Mouse (Mus musculus) bone marrow, adult 2 months (tissue): ENCODE data around the gene Tma7.

Experiments
- CTCF ChIP-seq: fragments of 200-500 bp; IDR thresholded peaks from 2 replicates; pipeline ENCODE4 v1.5.1; 2011; ENCODE audit warnings: low read length, control low read depth; ENCODE audit not compliant: control insufficient read depth, insufficient read depth
- POLR2A ChIP-seq: fragments of 200-500 bp; IDR thresholded peaks from 2 replicates; pipeline ENCODE4 v1.6.1; 2011; ENCODE audit warnings: low read depth, mild to moderate bottlenecking, control low read depth, low read length, borderline replicate concordance; ENCODE audit not compliant: control insufficient read depth

DNA sequence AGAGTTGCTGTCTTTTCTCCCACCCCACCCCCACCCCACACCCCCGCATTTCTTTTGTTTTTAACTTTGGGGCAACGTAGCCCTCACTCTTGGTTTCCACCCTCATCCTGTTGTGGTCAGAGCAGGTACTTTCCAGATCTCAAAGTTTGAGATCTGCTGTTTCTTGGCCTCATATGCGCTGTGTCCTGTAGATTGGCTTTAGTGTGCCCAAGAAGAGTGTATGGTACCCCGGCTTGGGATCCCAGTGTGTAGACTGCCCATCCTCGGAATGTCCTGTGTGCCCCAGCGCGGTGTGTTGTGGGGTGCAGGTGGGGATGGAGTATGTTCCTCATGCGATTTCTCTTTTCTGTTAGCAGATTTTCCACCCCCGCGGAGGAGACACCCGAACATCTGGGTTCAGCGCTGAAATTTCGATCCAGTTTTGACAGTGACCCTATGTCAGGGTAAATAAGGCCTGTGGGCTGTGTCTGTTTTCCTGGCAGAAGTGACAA lies 31.3 kb downstream of the Tma7 start:
- TF ChIP-seq POLR2A = no peak
- no peak for TF ChIP-seq CTCF
